Mouse (Mus musculus): ENCODE measurements around the gene Mdc1.

The Mdc1 gene

GRCm38 (mm10) chr17:35841076-35841950 lies at the start of gene Mdc1:
Gene Mdc1, plus strand, starts transcription at chr17:35841515.
- CTCF ChIA-PET, result interaction anchor here (0.7 to 1.3 kb wide), 3 partner anchors 29 to 35 kb away, joined by 3 to 8 read pairs (median 3); no protein-coding TSS in a partner anchor

- CTCF ChIA-PET, result no interaction called here
Measured at GRCm38 (mm10) chr17:35792837-35793236, 48.5 kb upstream of the Mdc1 start.

DNA sequence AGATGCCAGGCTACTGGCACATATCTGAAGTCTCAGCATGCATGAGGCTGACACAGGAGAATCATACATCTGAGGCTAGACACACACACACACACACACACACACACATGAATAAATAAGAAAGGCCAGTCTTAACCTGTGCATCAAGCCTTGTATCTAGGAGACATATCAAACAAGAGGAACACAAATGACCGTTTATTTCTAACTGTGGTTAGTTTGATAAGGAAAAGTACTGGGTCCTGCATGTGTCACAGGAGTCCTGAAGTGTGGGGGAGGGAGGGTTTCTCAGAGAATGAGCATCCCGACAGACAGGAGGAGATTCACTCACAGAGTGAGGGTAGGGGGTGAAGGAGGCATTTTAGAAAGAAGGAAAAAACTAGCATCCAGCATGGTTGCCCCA lies 46.2 kb upstream of the Mdc1 start:
- CTCF ChIA-PET, result no interaction called here

DNA sequence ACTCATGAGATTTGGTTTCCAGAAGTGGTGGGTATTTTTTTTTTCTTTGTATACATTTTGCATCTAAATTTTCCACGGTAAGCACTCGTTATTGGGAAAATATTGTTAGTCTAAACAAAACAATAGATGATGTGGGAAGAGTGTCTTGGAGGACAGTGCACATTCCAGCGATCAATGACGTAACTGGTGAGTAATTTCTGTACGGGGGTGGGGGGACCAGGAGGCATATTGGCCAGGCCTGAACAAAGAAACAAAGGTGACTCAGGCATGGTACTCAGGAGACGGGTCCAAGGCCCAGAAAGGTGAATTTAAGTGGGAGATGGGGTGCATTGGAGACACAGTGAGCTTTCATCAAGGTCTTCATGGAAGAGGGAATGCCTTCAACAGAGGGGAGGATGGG lies 45.7 kb upstream of the Mdc1 start:
- CTCF ChIA-PET, result no interaction called here

DNA sequence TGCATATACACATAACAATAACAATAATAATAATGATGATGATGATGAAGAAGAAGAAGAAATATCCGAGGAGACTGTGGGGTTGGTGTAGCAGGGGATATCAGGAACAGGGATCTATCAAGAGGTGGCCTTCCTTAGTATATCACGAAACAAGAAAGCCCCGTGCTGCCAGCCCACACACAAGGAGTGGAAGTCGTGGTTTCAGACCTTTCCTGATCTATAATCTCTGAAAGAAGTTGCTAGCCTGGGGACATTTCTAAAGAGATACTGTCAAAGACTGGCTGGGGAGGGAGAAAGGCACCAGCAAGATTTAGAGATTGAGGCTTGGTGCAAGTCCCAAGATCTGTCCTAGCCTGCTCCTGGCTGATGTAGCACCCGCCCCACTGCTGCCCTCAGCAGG lies 44.5 kb upstream of the Mdc1 start:
- CTCF ChIA-PET, result no interaction called here

GRCm38 (mm10) chr17:35800905-35801304 lies 40.4 kb upstream of the Mdc1 start:
- CTCF ChIA-PET, result no interaction called here

DNA sequence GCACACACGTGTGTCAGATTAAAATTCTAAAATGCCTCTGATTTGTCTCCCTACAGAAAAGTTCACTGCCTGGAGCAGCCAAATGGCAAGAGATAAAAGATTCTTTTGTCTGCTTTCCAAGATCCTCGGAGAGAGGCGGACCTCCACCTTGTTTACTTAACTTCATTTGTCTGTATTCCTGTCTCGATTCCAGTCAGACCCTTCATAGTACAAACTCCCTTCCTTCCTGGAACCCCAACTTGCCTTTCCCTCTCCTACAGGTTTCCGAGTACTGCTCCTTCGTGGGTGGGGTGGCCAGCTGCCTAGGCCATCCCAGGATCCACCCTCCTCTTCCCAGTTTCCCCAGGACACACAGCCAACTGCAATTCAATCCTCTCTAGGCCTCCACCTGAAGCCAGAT lies 38.3 kb upstream of the Mdc1 start:
- CTCF ChIA-PET, result interaction anchor here (0.6 kb wide), 1 partner anchor 201 kb away, joined by 7 read pairs; no protein-coding TSS in a partner anchor

- CTCF ChIA-PET, result no interaction called here
Measured at GRCm38 (mm10) chr17:35803858-35804399, 37.4 kb upstream of the Mdc1 start.

DNA sequence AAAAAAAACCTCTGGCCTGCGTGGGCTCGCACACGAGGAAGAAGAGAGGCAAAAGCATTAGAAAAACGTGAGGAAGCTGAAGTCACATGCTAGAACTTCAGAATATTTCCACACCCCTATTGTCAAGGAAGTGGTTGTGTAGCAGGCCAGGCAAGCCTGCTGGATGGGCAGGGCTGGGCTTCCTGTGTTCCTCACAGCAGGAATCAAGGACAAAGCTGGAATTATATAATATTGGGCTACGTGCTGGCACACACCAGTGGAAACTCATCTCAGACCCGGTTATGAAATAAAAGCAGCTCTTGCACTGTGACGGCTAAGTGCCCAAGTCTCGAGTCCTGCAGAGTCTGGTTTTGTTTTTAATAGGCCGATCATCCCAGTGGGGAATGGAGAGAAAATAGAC lies 33.2 kb upstream of the Mdc1 start:
- CTCF ChIA-PET, result no interaction called here

DNA sequence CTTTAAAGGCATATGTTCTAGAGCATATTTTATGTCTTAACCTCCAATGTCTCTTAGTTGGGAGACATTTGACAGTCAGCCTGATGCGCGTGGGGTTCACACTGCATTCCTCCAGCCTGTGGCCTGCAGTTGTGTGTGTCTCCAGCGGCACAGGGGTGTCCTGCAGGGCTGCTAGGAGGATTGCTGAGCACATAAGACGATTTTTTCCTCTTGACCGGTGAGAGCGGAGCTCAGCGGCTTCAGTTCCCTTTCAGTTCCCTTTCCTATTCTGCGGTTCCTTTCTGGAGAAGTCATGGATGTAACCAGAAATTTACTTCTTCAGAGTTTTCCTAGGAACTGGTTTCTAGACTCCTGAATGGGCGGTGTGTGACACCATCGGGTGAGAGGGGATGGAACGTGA lies 31.9 kb upstream of the Mdc1 start:
- CTCF ChIA-PET, result no interaction called here

DNA sequence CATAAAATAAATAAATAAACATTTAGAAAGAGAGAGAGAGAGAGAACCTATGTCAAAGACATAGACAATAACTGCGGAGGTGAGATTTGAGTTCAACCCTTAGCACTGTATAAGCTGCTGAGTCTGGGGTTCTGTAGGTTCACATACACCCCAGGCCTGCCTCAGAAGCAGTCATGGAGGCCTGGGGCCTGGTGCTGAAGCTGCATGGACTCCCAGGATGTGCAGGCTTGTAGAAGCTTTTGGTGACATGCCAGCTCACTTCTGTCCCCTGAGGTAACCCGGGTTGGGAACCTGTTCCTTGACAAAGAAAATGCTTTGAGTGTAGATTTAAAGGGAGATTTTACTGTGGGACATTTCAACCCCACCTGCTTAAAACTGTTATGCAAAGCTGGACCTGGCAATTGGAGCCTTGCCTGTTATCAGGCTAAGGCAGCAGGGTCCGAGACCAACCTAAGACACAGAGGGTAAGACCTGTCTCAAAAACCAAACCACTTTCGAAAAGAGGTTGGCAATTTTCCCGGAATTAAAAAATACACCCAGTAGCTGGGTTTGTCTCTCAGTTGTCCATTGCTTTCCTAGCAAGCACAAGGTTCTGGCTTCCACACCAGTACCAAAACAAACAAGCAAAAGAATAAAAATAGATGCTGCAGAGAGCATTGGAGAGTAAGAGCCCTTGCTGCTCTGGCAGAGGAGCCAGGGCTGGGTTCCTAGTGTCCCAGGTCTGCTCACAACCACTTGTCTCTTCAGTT lies 30.2 kb upstream of the Mdc1 start:
- CTCF ChIA-PET, result no interaction called here

DNA sequence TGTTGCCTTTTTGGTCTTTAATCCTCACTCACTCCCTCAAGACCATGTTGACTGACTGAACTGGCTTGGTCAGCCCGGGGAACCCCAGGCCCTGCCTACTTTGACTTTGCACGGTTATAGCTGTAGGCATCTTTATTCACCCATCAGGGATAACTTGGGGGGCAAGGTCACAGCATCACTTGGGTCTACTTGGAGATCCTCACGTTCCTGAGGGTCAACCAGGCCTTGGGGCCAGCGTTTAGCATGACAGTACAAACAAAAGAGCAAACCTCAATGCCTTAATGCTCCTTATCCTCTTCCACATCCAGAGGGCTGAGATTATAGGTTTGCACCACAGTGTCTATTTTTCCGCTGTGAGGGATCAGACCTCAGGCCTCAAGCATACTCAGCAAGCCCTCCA lies 29.0 kb upstream of the Mdc1 start:
- CTCF ChIA-PET, result no interaction called here

- CTCF ChIA-PET, result no interaction called here
Measured at GRCm38 (mm10) chr17:35812736-35813135, 28.6 kb upstream of the Mdc1 start.

- CTCF ChIA-PET, result no interaction called here
Measured at GRCm38 (mm10) chr17:35813245-35813647, 28.1 kb upstream of the Mdc1 start.

- CTCF ChIA-PET, result interaction anchor here (0.9 kb wide), 1 partner anchor 9 kb away, joined by 3 read pairs; no protein-coding TSS in a partner anchor
Measured at GRCm38 (mm10) chr17:35813653-35814052, 27.7 kb upstream of the Mdc1 start.

DNA sequence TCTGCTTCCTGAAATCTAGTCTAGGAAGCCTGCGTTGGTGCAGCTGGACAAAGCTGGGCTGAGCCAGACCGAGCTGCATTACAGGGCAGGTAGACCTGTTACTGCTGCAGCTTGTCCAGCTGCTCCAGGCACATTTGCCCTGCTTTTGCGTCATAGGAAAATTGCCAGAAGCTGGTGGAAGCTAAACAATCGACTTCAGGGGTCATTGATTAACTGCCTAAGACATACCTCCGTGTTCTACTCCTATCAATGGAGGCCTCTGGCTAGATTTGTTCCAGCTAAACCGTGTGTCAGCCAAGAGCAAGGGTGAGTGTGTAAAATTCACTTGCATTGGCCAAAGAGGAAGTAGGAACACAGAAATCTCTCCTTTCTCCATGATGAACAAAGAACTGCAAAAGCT lies 26.6 kb upstream of the Mdc1 start:
- CTCF ChIA-PET, result interaction anchor here (0.6 to 0.9 kb wide), 3 partner anchors 8 to 155 kb away, joined by 3 to 22 read pairs (median 5); partner anchors contain the start of gene Abcf1

GRCm38 (mm10) chr17:35815836-35816235 lies 25.5 kb upstream of the Mdc1 start:
- CTCF ChIA-PET, result no interaction called here

DNA sequence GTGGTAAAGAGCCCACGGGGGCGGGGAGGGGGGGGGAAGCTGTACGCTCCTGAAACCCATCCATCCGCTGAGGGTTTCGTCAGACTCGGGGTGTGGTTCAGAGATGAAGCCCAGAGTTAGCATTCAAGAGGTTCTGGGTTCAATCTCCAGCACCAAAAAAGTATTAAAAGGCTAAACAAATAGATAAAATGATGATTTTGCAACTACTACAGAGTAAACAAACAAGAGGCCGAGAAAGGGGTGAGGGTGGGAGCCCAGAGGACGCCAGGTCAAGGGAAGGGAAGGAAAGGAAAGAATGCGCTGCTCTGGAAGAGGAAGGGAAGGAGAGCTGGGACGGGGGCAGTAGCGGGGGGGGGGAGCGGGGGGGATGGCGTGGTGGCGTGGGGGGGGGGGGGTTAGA lies 24.6 kb upstream of the Mdc1 start:
- CTCF ChIA-PET, result no interaction called here

- CTCF ChIA-PET, result interaction anchor here (0.6 kb wide), 1 partner anchor 109 kb away, joined by 8 read pairs; no protein-coding TSS in a partner anchor
Measured at GRCm38 (mm10) chr17:35817226-35817625, 24.1 kb upstream of the Mdc1 start.

DNA sequence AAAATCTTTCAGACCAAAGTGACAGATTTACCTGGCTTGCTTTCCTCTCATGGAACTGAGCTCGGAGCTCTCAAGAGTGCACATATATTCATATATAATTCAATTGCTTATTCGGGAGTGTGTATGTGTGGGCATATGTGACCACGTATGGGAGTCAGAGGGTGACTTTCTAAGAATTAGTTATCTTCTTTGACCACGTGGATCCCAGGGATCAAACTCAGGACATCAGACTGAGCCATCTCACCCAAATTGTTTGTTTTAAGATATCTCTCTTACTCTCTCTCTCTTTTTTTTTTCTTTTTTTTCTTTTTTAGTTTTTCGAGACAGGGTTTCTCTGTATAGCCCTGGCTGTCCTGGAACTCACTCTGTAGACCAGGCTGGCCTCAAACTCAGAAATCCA lies 21.2 kb upstream of the Mdc1 start:
- CTCF ChIA-PET, result interaction anchor here (0.6 kb wide), 1 partner anchor 58 kb away, joined by 5 read pairs; no protein-coding TSS in a partner anchor

GRCm38 (mm10) chr17:35821439-35822430 lies 19.6 kb upstream of the Mdc1 start, which contains the start of gene Ier3:
Gene Ier3, plus strand, starts transcription at chr17:35821684.
- CTCF ChIA-PET, result interaction anchor here (0.5 kb wide), 1 partner anchor 525 kb away, joined by 5 read pairs; no protein-coding TSS in a partner anchor

Data from spleen, embryonic (tissue).